Mouse (Mus musculus) B cell, adult 2 months (primary cell): ENCODE results near the gene Gm11487.
"Not testable (repeated sequence)": the region's sequence is repeated elsewhere in the genome, so short reads cannot be mapped to it uniquely, and the experiment has no call there.

Source experiments
- DNase-seq, 2 experiments: peaks; one replicate each; pipeline ENCODE4 v3.0.0; 2022

Gene Gm11487

GRCm38 (mm10) chr4:73404972-73405371 lies at the start of gene Gm11487:
Gm11487 (minus strand) TSS chr4:73405072.
- DNase-seq: not testable (repeated sequence)

- no peak for DNase-seq
These were observed 39.8 kb upstream of the Gm11487 start for GRCm38 (mm10) chr4:73444715-73445114.

DNA sequence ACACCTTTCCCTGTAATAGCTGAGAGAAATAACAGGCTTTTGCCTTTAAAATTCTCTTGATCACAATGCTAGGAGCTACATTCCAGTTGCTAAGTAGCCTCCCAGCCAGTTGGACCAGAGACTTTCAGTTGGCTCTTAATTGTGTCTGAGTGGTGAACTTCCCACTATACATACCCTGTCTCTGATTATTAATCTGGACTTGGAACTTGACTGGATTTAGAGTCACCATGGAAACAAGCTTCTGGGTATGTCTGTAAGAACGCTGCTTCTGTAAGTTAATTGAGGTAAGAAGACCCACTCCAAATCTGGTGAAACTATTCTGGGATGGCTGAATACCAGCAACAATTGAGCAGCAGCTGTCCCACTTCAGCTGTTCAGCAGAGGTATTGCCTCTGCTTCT lies 37.7 kb upstream of the Gm11487 start:
- no peak for DNase-seq

GRCm38 (mm10) chr4:73425903-73426302 lies 21.0 kb upstream of the Gm11487 start:
- no peak for DNase-seq

DNA sequence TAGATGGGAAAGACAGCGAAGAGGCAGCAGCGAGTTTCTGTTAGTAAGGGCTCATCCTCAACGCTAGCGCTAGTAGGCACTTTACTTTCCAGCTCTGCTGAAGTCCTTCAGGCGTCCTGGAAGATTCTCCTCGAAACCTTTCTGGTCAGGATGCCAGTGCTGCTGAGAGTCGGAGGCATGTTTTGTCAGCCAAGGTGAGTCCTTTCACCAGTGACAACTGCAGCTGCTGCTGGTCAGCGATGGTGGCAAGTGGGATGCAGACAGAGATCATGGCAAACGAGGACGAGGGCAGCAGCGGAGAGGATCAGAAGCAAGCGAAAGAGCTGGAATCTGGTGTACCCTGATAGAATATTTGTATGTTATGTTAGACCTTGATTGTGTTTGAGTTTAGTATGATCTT lies 18.2 kb upstream of the Gm11487 start:
- no peak for DNase-seq

GRCm38 (mm10) chr4:73366534-73366933 lies 38.3 kb downstream of the Gm11487 start:
- DNase-seq: no peak
